Mouse (Mus musculus): ENCODE results near the gene Ccdc96.

DNA sequence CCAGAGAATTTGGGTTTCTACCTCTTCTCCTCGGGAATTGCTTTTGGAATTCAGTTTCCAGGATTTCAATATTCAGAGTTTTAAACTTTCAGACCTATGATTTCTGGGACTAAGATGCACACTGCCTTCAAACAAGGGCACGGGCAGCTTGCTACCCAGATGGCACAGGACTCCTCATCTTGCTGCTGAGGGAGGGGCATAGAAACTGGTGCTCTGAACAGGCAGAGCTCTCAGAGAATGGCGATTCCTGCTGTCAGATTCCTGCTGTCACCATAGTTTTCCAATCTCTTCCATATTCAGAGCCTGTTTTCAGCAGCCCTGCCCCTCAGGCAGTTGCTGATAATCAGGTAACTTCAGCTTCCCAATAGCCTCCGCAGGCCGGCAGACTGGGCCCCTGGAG, 31.2 kb downstream of the Ccdc96 start:
- TF ChIP-seq CTCF (IDR thresholded peaks at IDR 0.05; ENCODE audit: borderline replicate concordance, insufficient read depth, low read depth, low read length) (no peak), POLR2A (IDR thresholded peaks at IDR 0.05; ENCODE audit: borderline replicate concordance, insufficient read depth, low read length) (no peak)
